Mouse (Mus musculus) forebrain, embryonic 14.5 days (tissue): ENCODE measurements at regions not wholly inside any gene's neighbourhood (a gene's known extent, or its start where the extent isn't known, plus 50 kb on each side); places are given as distances from the start of the nearest gene placed in this dataset.

ENCODE experiments used
- ATAC-seq: fragments of 200-750 bp; cut with Nextera tagmentation; 2 replicates; pipeline ENCODE4 v1.8.0; 2017; ENCODE audit warnings: mild to moderate bottlenecking, moderate library complexity
- DNase-seq: peaks from one replicate; pipeline ENCODE4 v3.0.0-alpha.2; 2015; ENCODE audit warnings: low spot score
- H3K27ac ChIP-seq: fragments of 300-500 bp; sonication (generic); 2 replicates; pipeline ENCODE4 v1.5.1; 2014; ENCODE audit warnings: low read depth, mild to moderate bottlenecking, control low read depth, low read length, moderate library complexity
- H3K27me3 ChIP-seq: fragments of 300-500 bp; sonication (generic); replicated peaks from 2 replicates; pipeline ENCODE4 v1.6.1; 2014; ENCODE audit warnings: low read length, control low read depth, mixed read lengths; ENCODE audit not compliant: control insufficient read depth, insufficient read depth
- H3K36me3 ChIP-seq: fragments of 300-500 bp; sonication (generic); 2 replicates; pipeline ENCODE4 v1.6.1; 2014; ENCODE audit warnings: low read length, control low read depth; ENCODE audit not compliant: control insufficient read depth, insufficient read depth
- H3K4me1 ChIP-seq: fragments of 300-500 bp; sonication (generic); 2 replicates; pipeline ENCODE4 v1.6.1; 2014; ENCODE audit warnings: antibody characterized with exemption, low read length, control low read depth; ENCODE audit not compliant: control insufficient read depth, insufficient read depth
- H3K4me2 ChIP-seq: fragments of 300-500 bp; sonication (generic); 2 replicates; pipeline ENCODE4 v1.6.1; 2014; ENCODE audit warnings: mild to moderate bottlenecking, control low read depth, low read length
- H3K4me3 ChIP-seq: fragments of 300-500 bp; sonication (generic); 2 replicates; pipeline ENCODE4 v1.5.1; 2014; ENCODE audit warnings: low read depth, low read length, control low read depth
- H3K9ac ChIP-seq: fragments of 300-500 bp; sonication (generic); 2 replicates; pipeline ENCODE4 v1.6.1; 2014; ENCODE audit warnings: mild to moderate bottlenecking, low read length, control low read depth, moderate library complexity
- H3K9me3 ChIP-seq: fragments of 300-500 bp; sonication (generic); replicated peaks from 2 replicates; pipeline ENCODE4 v1.6.1; 2016; ENCODE audit warnings: low read length, control low read depth, mixed read lengths; ENCODE audit not compliant: control insufficient read depth
- WGBS: fragments of 180-500 bp; shearing (Covaris S2); extraction: QIAGEN DNeasy Blood & Tissue Kit; methylation state at CpG from one replicate; pipeline ENCODE4 v1.1.7; 2014; 5-methylcytosine and 5-hydroxymethylcytosine counted together

GRCm38 (mm10) chr8:87175097-87175496 is 290.0 kb upstream of the N4bp1 start:
- no peaks in the 10 kb centered on the region for H3K4me1 ChIP-seq
- no peak for ATAC-seq
- no peak overlapping the region for H3K9ac ChIP-seq

GRCm38 (mm10) chr8:87173720-87174119 is 288.7 kb upstream of the N4bp1 start:
- ATAC-seq (no peak), DNase-seq (no peak)
- H3K9me3 ChIP-seq, result no peaks in the 10 kb centered on the region
- no peak overlapping the region for H3K9ac ChIP-seq
- no peaks in the 10 kb centered on the region for H3K36me3 ChIP-seq
- no peak overlapping the region for H3K27ac ChIP-seq
- no peaks in the 10 kb centered on the region for H3K27me3 ChIP-seq
- H3K4me1 ChIP-seq, result no peaks in the 10 kb centered on the region
- H3K4me2 ChIP-seq, result no peak overlapping the region
- H3K4me3 ChIP-seq, result no peak overlapping the region

More at GRCm38 (mm10) chr8:87175097-87175496, 290.0 kb upstream of the N4bp1 start:
- no peak overlapping the region for H3K4me2 ChIP-seq
- no peak overlapping the region for H3K4me3 ChIP-seq
- H3K36me3 ChIP-seq, result no peaks in the 10 kb centered on the region
- no peak overlapping the region for H3K27ac ChIP-seq
- no peak for DNase-seq
- H3K27me3 ChIP-seq, result no peaks in the 10 kb centered on the region
- no peaks in the 10 kb centered on the region for H3K9me3 ChIP-seq

- H3K4me3 ChIP-seq, result no peak overlapping the region
- no peaks in the 10 kb centered on the region for H3K27me3 ChIP-seq
- H3K27ac ChIP-seq, result no peak overlapping the region
- no peaks in the 10 kb centered on the region for H3K4me1 ChIP-seq
- no peak overlapping the region for H3K9ac ChIP-seq
- 69% methylated on average over 1 of the region's 1 CpGs for WGBS
- no peaks in the 10 kb centered on the region for H3K9me3 ChIP-seq
- DNase-seq, result no peak
- H3K36me3 ChIP-seq, result no peaks in the 10 kb centered on the region
- ATAC-seq, result no peak
- no peak overlapping the region for H3K4me2 ChIP-seq
Measured at GRCm38 (mm10) chr8:87166771-87167170, 281.7 kb upstream of the N4bp1 start.

GRCm38 (mm10) chr8:87160416-87160815 is 275.4 kb upstream of the N4bp1 start:
- 0 out of 2 replicates have a peak, but pooled peaks cover 3% of the 10 kb centered on the region for H3K4me1 ChIP-seq
- 100% methylated on average over 2 of the region's 2 CpGs for WGBS
- H3K4me3 ChIP-seq, result no peak overlapping the region
- DNase-seq (peak; percentile 13), ATAC-seq (no peak)
- H3K27ac ChIP-seq, result no peak overlapping the region
- H3K4me2 ChIP-seq, result no peak overlapping the region
- no peaks in the 10 kb centered on the region for H3K36me3 ChIP-seq
- H3K27me3 ChIP-seq, result no peaks in the 10 kb centered on the region
- no peak overlapping the region for H3K9ac ChIP-seq
- no peaks in the 10 kb centered on the region for H3K9me3 ChIP-seq

GRCm38 (mm10) chr8:87158322-87158721 is 273.3 kb upstream of the N4bp1 start:
- 23% methylated on average over 8 of the region's 8 CpGs for whole genome bisulfite sequencing
- Histone ChIP-seq H3K9ac (no peak overlapping the region), H3K4me2 (no peak overlapping the region), H3K4me1 (0 out of 2 replicates have a peak, but pooled peaks cover 3% of the 10 kb centered on the region), H3K27ac (no peak overlapping the region), H3K27me3 (no peaks in the 10 kb centered on the region), H3K4me3 (no peak overlapping the region), H3K9me3 (no peaks in the 10 kb centered on the region), H3K36me3 (no peaks in the 10 kb centered on the region)
- peak; percentile 31 for DNase-seq
- peak; percentile 37; the same call in 1 of the 2 replicates for ATAC-seq

GRCm38 (mm10) chr8:87155819-87156425 is 270.9 kb upstream of the N4bp1 start:
- Histone ChIP-seq H3K27ac (no peak overlapping the region), H3K4me2 (no peak overlapping the region), H3K36me3 (no peaks in the 10 kb centered on the region), H3K4me1 (peaks cover 13% of the 10 kb centered on the region), H3K9ac (no peak overlapping the region), H3K4me3 (no peak overlapping the region), H3K27me3 (no peaks in the 10 kb centered on the region), H3K9me3 (no peaks in the 10 kb centered on the region)
- WGBS, result 70% methylated on average over 10 of the region's 10 CpGs
- ATAC-seq, result no peak
- DNase-seq, result no peak

GRCm38 (mm10) chr8:87152068-87152915 is 267.2 kb upstream of the N4bp1 start:
- Histone ChIP-seq H3K36me3 (no peaks in the 10 kb centered on the region), H3K4me2 (no peak overlapping the region), H3K27me3 (no peaks in the 10 kb centered on the region), H3K27ac (no peak overlapping the region), H3K4me1 (peaks cover 10% of the 10 kb centered on the region), H3K9ac (no peak overlapping the region), H3K4me3 (no peak overlapping the region), H3K9me3 (no peaks in the 10 kb centered on the region)
- DNase-seq (peak; percentile 58), ATAC-seq (peak; percentile 63; the same call in 1 of the 2 replicates)
- 9% methylated on average over 8 of the region's 8 CpGs for WGBS

- WGBS, result 89% methylated on average over 6 of the region's 6 CpGs
- peaks cover 10% of the 10 kb centered on the region for H3K4me1 ChIP-seq
- H3K27me3 ChIP-seq, result no peaks in the 10 kb centered on the region
- ATAC-seq (no peak), DNase-seq (no peak)
- no peak overlapping the region for H3K9ac ChIP-seq
- no peak overlapping the region for H3K4me3 ChIP-seq
- no peak overlapping the region for H3K27ac ChIP-seq
- H3K36me3 ChIP-seq, result no peaks in the 10 kb centered on the region
- no peak overlapping the region for H3K4me2 ChIP-seq
- no peaks in the 10 kb centered on the region; the same call in 1 of the 2 replicates for H3K9me3 ChIP-seq
Measured at GRCm38 (mm10) chr8:87148853-87149252, 263.8 kb upstream of the N4bp1 start.

GRCm38 (mm10) chr8:87147704-87148103 is 262.6 kb upstream of the N4bp1 start:
- 86% methylated on average over 5 of the region's 5 CpGs for WGBS
- Histone ChIP-seq H3K27ac (no peak overlapping the region), H3K4me1 (peaks cover 6% of the 10 kb centered on the region), H3K9me3 (no peaks in the 10 kb centered on the region; the same call in 1 of the 2 replicates), H3K9ac (no peak overlapping the region), H3K4me2 (no peak overlapping the region), H3K36me3 (no peaks in the 10 kb centered on the region), H3K27me3 (no peaks in the 10 kb centered on the region), H3K4me3 (no peak overlapping the region)
- DNase-seq, result no peak
- ATAC-seq, result no peak
